Mouse (Mus musculus): ENCODE measurements around the gene Abcd3.

The Abcd3 gene

DNA sequence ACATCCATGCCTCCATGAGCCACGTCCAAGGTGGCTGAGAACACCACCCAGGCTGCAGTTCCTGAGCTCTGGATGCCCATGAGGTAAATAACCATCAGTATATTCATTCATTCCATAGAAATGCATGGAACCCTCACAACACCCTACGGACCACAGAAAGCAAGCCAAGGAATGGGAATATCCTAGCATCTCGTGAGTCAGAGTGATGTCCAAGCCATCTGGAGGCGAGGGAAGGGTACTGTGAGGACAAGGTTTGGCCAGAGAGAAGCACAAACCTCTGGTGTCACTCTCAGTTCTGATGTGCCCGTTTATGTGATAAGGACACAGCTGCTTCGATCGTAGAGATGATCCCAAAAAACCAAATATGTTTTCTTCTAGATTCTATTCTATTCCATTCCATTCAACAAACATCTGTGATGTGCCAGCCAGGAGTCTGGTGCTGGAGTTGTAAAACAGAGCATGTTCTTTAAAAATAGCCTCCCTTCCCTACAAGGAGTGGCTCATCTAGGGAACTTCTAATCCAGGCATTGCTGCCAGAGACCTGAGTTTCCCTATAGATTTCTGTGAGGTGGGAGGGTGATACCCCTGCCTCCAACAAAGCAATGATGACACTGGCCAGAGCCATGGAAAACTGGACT lies 104.1 kb downstream of the Abcd3 start:
- no peak for DNase-seq (ENCODE audit: low spot score)

All from yolk sac, embryonic 10.5 days (tissue).